Mouse (Mus musculus) ES-E14 (cell line): ENCODE results near the gene Stpg4. TPM values are rescaled to one million over a fixed set of nuclear protein-coding genes. Genes with fewer than 3 reads are reported as not detected.

Experiments
- DNase-seq: peaks from one replicate; pipeline ENCODE4 v3.0.0-alpha.2; 2013; ENCODE audit warnings: low read depth, low spot score
- H3K27ac ChIP-seq: 2 replicates; pipeline ENCODE4 v1.5.1; 2012; ENCODE audit warnings: low read depth, mild to moderate bottlenecking, low read length, moderate library complexity, mixed read lengths; ENCODE audit not compliant: poor library complexity, insufficient read depth, severe bottlenecking
- H3K36me3 ChIP-seq: 2 replicates; pipeline ENCODE4 v1.6.1; 2012; ENCODE audit warnings: mild to moderate bottlenecking, low read length, moderate library complexity, mixed read lengths; ENCODE audit not compliant: control insufficient read depth, poor library complexity, insufficient read depth, severe bottlenecking
- H3K4me1 ChIP-seq, 2 experiments: fragments of 150-350 bp in 1 of 2; sonication (generic) in 1 of 2; 2 replicates each; pipeline ENCODE4 v1.6.1; 2012; ENCODE audit warnings: low read length in 2 of 2, mild to moderate bottlenecking in 1 of 2, mixed read lengths in 1 of 2; ENCODE audit not compliant: control insufficient read depth in 2 of 2, insufficient read depth in 2 of 2, poor library complexity in 1 of 2
- H3K4me3 ChIP-seq, 2 experiments: fragments of 150-350 bp in 1 of 2; sonication (generic) in 1 of 2; 2 replicates each; pipeline ENCODE4 v1.5.1; 2012; ENCODE audit warnings: low read length in 2 of 2, low read depth in 1 of 2, mild to moderate bottlenecking in 1 of 2, mixed read lengths in 1 of 2; ENCODE audit not compliant: insufficient read depth in 1 of 2, poor library complexity in 1 of 2, severe bottlenecking in 1 of 2
- H3K9ac ChIP-seq: 2 replicates; pipeline ENCODE4 v1.6.1; 2012; ENCODE audit warnings: low read depth, mild to moderate bottlenecking, low read length, mixed read lengths; ENCODE audit not compliant: poor library complexity, insufficient read depth, severe bottlenecking
- H3K9me3 ChIP-seq: fragments of 150-350 bp; sonication (generic); 2 replicates; pipeline ENCODE4 v1.6.1; 2012; ENCODE audit warnings: low read depth, mild to moderate bottlenecking, low read length; ENCODE audit not compliant: control insufficient read depth, insufficient read depth
- CHD2 ChIP-seq: IDR thresholded peaks from 2 replicates; pipeline ENCODE4 v1.6.1; 2014; ENCODE audit warnings: mild to moderate bottlenecking, low read depth, low read length, inconsistent platforms
- HCFC1 ChIP-seq: IDR thresholded peaks from 2 replicates; pipeline ENCODE4 v1.6.1; 2012; ENCODE audit warnings: low read length, inconsistent platforms, borderline replicate concordance; ENCODE audit not compliant: insufficient read depth
- MAFK ChIP-seq: IDR thresholded peaks from 2 replicates; pipeline ENCODE4 v1.6.1; 2014; ENCODE audit warnings: mild to moderate bottlenecking, low read depth, low read length, inconsistent platforms; ENCODE audit not compliant: insufficient read depth
- ZC3H11A ChIP-seq: IDR thresholded peaks from 2 replicates; pipeline ENCODE4 v1.6.1; 2012; ENCODE audit warnings: low read depth, mild to moderate bottlenecking, inconsistent platforms, low read length, borderline replicate concordance
- ZNF384 ChIP-seq: IDR thresholded peaks from 2 replicates; pipeline ENCODE4 v1.6.1; 2012; ENCODE audit warnings: low read depth, low read length, inconsistent platforms
- in situ Hi-C, 2 experiments: fragments of 600-800 bp; cut with MboI; formaldehyde crosslinking; loops; one replicate each; pipeline ENCODE4 v1.15.1; 2025; ENCODE audit warnings: low sequenced_read_pairs in 2 of 2, inconsistent platforms in 1 of 2; ENCODE audit not compliant: unreplicated experiment in 2 of 2
- total RNA-seq: library from RNA; depleted of rRNA; stranded (reverse); fragments of 300-350 nt; gene quantifications from 2 replicates; pipeline ENCODE4 v1.2.3, GENCODE M21; 2012

The Stpg4 gene
- total RNA-seq, 1 experiment: not detected

DNA sequence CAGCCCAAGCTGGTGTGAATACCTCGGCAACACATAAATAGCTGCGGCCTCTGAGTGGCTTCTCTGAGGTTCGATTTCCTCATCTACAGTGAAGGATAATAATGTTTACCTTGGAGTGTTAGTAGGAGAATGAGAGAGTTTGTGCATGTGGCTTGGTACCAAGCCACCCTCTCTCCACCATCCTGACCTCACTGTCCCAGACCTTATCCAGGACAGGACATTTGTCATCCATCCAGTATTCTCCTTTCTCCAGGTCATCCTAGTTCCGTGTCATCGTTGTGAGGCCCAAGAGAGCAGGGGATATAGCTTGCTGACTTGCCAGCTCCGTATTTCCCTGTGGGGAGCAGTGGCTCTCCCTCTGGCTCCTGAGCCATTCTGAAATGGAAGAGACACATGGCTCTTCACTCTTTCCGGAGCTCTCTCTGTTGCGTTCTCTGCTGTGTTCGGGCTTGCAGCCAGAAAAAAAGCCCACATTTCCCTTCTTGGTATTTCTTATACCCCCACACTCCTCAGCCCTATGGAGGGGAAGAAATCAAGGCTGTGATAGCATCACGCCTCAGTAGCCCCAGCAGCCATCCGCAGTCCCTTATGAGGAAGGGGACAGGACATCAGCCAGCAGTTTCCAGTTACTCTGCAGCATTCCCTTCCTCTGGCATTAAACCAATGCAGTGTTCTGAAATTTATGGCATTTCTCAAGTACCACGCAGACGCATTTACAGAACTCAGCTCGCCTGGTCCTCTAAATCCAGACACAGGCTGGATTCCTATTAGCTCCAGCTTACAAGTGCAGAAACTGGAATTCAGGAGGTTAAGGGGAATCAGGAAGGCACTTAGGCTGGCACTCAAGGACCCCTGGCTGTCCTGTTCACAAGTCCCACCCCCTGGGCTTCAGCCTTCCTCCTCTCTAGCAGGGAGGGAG lies 32.5 kb upstream of the Stpg4 start:
- in situ Hi-C loops: no loop called here
- no peak overlapping the region for H3K9ac ChIP-seq
- no peaks in the 10 kb centered on the region for H3K36me3 ChIP-seq
- H3K9me3 ChIP-seq: no peaks in the 10 kb centered on the region
- DNase-seq: no peak
- H3K4me3 ChIP-seq: no peak overlapping the region
- no peak for TF ChIP-seq ZNF384
- TF ChIP-seq MAFK: no peak
- no peak for TF ChIP-seq HCFC1
- TF ChIP-seq CHD2: no peak
- no peak for TF ChIP-seq ZC3H11A
- no peak overlapping the region for H3K27ac ChIP-seq
- peaks cover 2 to 6% of the 10 kb centered on the region in 2 experiments; a peak in 2 of 4 replicates for H3K4me1 ChIP-seq

DNA sequence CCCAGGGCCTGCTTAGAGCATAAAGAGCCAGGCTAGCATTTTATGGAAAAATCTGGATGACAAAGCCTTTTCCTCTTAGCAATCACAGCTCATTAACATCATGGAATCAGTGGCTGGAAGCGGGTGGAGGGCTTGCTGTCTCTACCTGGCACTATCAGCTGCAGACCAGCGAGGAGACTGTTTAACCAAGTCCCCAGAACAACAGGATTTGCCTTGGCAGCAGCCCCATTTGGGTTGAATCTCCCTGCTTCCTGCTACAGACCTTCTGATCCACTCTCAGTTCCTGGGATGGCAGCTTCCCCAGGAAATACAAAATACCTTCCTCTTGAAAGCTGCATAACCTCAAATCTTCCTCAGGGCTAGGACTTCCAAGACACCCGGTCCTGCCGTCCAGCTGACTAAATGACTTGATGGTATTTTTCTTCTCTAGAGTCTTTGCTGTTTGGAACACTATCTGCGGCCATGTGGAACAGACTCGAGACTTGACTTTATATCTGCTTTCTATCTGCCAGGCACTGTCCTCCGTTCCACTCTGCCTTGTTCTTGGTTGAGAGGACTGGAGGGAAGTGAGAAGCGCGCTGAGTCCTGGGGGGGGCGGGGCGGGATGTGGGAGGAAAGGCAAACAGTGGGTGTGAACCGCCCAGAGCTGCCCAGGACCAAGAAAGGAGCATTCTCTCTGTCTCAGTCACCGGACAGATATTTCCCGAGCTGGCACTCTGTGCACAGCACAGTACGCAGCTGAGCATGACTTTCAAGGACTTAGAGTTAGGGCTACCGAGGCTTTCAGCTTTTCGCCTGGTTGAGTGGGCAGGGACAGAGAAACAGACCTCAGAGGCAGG lies 31.6 kb upstream of the Stpg4 start:
- Histone ChIP-seq H3K36me3 (no peaks in the 10 kb centered on the region), H3K4me3 (peak overlapping the region in 1 of 2 experiments; percentile 46; a peak in 2 of 4 replicates), H3K9me3 (no peaks in the 10 kb centered on the region), H3K27ac (no peak overlapping the region), H3K9ac (peak overlapping the region; percentile 27; the same call in 1 of the 2 replicates), H3K4me1 (peaks cover 2 to 8% of the 10 kb centered on the region in 2 experiments; a peak in 2 of 4 replicates)
- TF ChIP-seq ZNF384 (no peak), MAFK (no peak), ZC3H11A (no peak), HCFC1 (no peak), CHD2 (no peak)
- in situ Hi-C loops: no loop called here
- no peak for DNase-seq

DNA sequence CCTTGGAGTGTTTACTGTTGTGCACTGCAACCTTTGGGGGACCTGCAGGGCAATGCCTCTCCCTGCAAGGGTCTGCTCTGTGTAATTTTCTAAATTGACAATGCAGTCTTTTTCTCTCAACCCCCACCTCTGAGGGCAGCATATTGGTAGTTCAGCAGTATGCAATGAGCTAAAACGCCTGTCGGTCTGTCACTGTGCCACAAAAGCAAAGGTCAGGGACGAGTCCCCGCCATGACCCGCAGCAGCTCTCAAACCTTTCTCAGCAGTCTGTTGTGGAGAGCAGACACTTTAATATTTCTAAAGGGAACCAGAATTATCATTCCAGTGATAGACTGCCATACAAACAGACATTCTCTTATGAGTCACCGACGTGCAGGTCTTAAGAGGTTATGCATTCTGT lies 30.4 kb upstream of the Stpg4 start:
- TF ChIP-seq ZC3H11A: no peak
- no peak for TF ChIP-seq MAFK
- TF ChIP-seq ZNF384: no peak
- TF ChIP-seq CHD2: no peak
- TF ChIP-seq HCFC1: no peak
- in situ Hi-C loops: no loop called here
- H3K9ac ChIP-seq: no peak overlapping the region
- no peak overlapping the region for H3K4me3 ChIP-seq
- DNase-seq: no peak
- peaks cover 2 to 9% of the 10 kb centered on the region in 2 experiments; a peak in 2 of 4 replicates for H3K4me1 ChIP-seq
- no peaks in the 10 kb centered on the region for H3K36me3 ChIP-seq
- no peak overlapping the region for H3K27ac ChIP-seq
- H3K9me3 ChIP-seq: no peaks in the 10 kb centered on the region

DNA sequence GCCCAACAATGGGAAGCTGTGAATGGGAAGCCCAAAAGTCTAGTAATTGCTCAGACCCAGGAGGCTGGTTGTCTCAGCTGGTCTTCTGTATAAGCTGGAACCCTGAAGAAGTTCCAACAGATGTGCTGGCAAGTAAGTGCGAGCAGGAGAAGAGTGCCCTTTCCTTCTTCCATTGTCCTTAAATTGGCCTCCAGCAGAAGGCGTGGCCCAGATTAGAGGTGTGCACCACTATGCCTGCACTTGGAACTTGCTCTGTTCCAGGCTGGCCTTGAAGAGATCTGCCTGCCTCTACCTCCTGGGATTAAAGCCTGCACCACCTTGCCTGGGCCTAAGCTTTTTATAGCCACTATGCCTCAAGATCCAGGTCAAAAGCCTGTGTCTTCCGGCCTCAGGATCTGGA lies 26.6 kb upstream of the Stpg4 start:
- Histone ChIP-seq H3K4me1 (peaks cover 0 to 7% of the 10 kb centered on the region in 2 experiments; a peak in 2 of 4 replicates), H3K9ac (no peak overlapping the region), H3K27ac (no peak overlapping the region), H3K36me3 (no peaks in the 10 kb centered on the region), H3K4me3 (no peak overlapping the region), H3K9me3 (no peaks in the 10 kb centered on the region)
- in situ Hi-C loops: no loop called here
- no peak for TF ChIP-seq MAFK
- no peak for TF ChIP-seq HCFC1
- TF ChIP-seq ZNF384: no peak
- DNase-seq: no peak
